Mouse (Mus musculus) central nervous system, embryonic 14 days (tissue): Measurements from ENCODE around the gene Bud31. TPM values are rescaled to one million over a fixed set of nuclear protein-coding genes. Genes with fewer than 3 reads are reported as not detected.

ENCODE experiments used
- polyA plus RNA-seq: library from polyadenylated mRNA; depleted of rRNA; stranded (reverse); fragments of >200 nt; gene quantifications from 2 replicates; pipeline ENCODE4 v1.2.3, GENCODE M21; 2012; rRNA removed

Gene Bud31
- polyA plus RNA-seq: 164 and 179 TPM in 2 replicates

GRCm38 (mm10) chr5:145139571-145140519 lies at the start of gene Bud31, which contains the start of gene Pdap1:
Gene Bud31, plus strand, starts transcription at chr5:145140362.
Gene Pdap1, minus strand, starts transcription at chr5:145140238.

GRCm38 (mm10) chr5:145114071-145114605 lies 26.0 kb upstream of the Bud31 start, which contains the start of gene Arpc1b:
Gene Arpc1b, plus strand, starts transcription at chr5:145114215.

GRCm38 (mm10) chr5:145166536-145167305 lies 26.6 kb downstream of the Bud31 start, which contains the start of the genes Ptcd1 and Cpsf4:
Gene Ptcd1, minus strand, starts transcription at chr5:145167108.
Gene Cpsf4, plus strand, starts transcription at chr5:145167213.

GRCm38 (mm10) chr5:145191962-145192361 lies 51.8 kb downstream of the Bud31 start, which contains the start of gene Atp5j2:
Gene Atp5j2, minus strand, starts transcription at chr5:145192062.

Other genes starting within 250 kb of the Bud31 start
- gene Smurf1, start 174.5 kb upstream of the Bud31 start, polyA plus RNA-seq: 41.3 and 45.5 TPM in 2 replicates
- not detected in 2 replicates for gene Gm4871, start 107.6 kb upstream of the Bud31 start, polyA plus RNA-seq
- not detected in 2 replicates for gene 1700018F24Rik, start 97.4 kb upstream of the Bud31 start, polyA plus RNA-seq
- 219 and 224 TPM in 2 replicates for gene Arpc1a, start 56.5 kb upstream of the Bud31 start, polyA plus RNA-seq
- gene Kpna7, start 56.3 kb upstream of the Bud31 start, polyA plus RNA-seq: 0.04 TPM in 1 of 2 replicates, not detected in the other
- gene Arpc1b, start 26.1 kb upstream of the Bud31 start, polyA plus RNA-seq: 78.0 and 125 TPM in 2 replicates
- gene Pdap1, start 124 bp upstream of the Bud31 start, polyA plus RNA-seq: 136 and 142 TPM in 2 replicates
- gene Ptcd1, start 26.7 kb downstream of the Bud31 start, polyA plus RNA-seq: 18.6 TPM in 2 replicates
- gene Cpsf4, start 26.9 kb downstream of the Bud31 start, polyA plus RNA-seq: 81.8 and 87.1 TPM in 2 replicates
- 341 and 365 TPM in 2 replicates for gene Atp5j2, start 51.7 kb downstream of the Bud31 start, polyA plus RNA-seq
- gene Zkscan14, start 61.5 kb downstream of the Bud31 start, polyA plus RNA-seq: 7.0 and 7.2 TPM in 2 replicates
- gene Zkscan5, start 64.2 kb downstream of the Bud31 start, polyA plus RNA-seq: 10.1 and 10.4 TPM in 2 replicates
- 20.8 and 21.5 TPM in 2 replicates for gene Zfp655, start 91.4 kb downstream of the Bud31 start, polyA plus RNA-seq
- 19.0 and 20.9 TPM in 2 replicates for gene Zscan25, start 140.1 kb downstream of the Bud31 start, polyA plus RNA-seq
- gene Cyp3a57, start 204.9 kb downstream of the Bud31 start, polyA plus RNA-seq: not detected in 2 replicates